Mouse (Mus musculus) hindbrain, embryonic 11.5 days (tissue): ENCODE data around the gene 1700011L22Rik. TPM values are rescaled to one million over a fixed set of nuclear protein-coding genes. Genes with fewer than 3 reads are reported as not detected.

Source experiments
- ATAC-seq: fragments of 200-750 bp; cut with Nextera tagmentation; 2 replicates; pipeline ENCODE4 v1.8.0; 2017; ENCODE audit warnings: mild to moderate bottlenecking, moderate TSS enrichment, moderate library complexity; ENCODE audit not compliant: low FRiP score
- DNase-seq: peaks from one replicate; pipeline ENCODE4 v3.0.0-alpha.2; 2015; ENCODE audit warnings: low spot score
- H3K27ac ChIP-seq: fragments of 300-500 bp; sonication (generic); 2 replicates; pipeline ENCODE4 v1.5.1; 2014; ENCODE audit warnings: mild to moderate bottlenecking, low read depth, low read length
- H3K27me3 ChIP-seq: fragments of 300-500 bp; sonication (generic); 2 replicates; pipeline ENCODE4 v1.6.1; 2014; ENCODE audit warnings: mild to moderate bottlenecking, low read length, moderate library complexity, mixed read lengths; ENCODE audit not compliant: control insufficient read depth, insufficient read depth
- H3K36me3 ChIP-seq: fragments of 300-500 bp; sonication (generic); 2 replicates; pipeline ENCODE4 v1.6.1; 2014; ENCODE audit warnings: mild to moderate bottlenecking, low read length, moderate library complexity, mixed read lengths; ENCODE audit not compliant: control insufficient read depth, insufficient read depth
- H3K4me1 ChIP-seq: fragments of 300-500 bp; sonication (generic); replicated peaks from 2 replicates; pipeline ENCODE4 v1.6.1; 2014; ENCODE audit warnings: low read length, mixed read lengths; ENCODE audit not compliant: control insufficient read depth, insufficient read depth
- H3K4me2 ChIP-seq: fragments of 300-500 bp; sonication (generic); replicated peaks from 2 replicates; pipeline ENCODE4 v1.6.1; 2014; ENCODE audit warnings: mild to moderate bottlenecking, low read depth, low read length
- H3K4me3 ChIP-seq: fragments of 300-500 bp; sonication (generic); 2 replicates; pipeline ENCODE4 v1.5.1; 2014; ENCODE audit warnings: low read depth, low read length
- H3K9ac ChIP-seq: fragments of 300-500 bp; sonication (generic); 2 replicates; pipeline ENCODE4 v1.6.1; 2014; ENCODE audit warnings: low read depth, low read length
- H3K9me3 ChIP-seq: fragments of 300-500 bp; sonication (generic); 2 replicates; pipeline ENCODE4 v1.6.1; 2016; ENCODE audit warnings: low read length; ENCODE audit not compliant: control insufficient read depth
- WGBS: fragments of 180-500 bp; shearing (Covaris S2); extraction: QIAGEN DNeasy Blood & Tissue Kit; methylation state at CpG from one replicate; pipeline ENCODE4 v1.1.7; 2014; 5-methylcytosine and 5-hydroxymethylcytosine counted together
- polyA plus RNA-seq: library from polyadenylated mRNA; unstranded; fragments of >200 nt; fragmentation: Nextera tagmentation; extraction: Ambion mirVana; gene quantifications from 2 replicates; pipeline ENCODE4 v1.2.1, GENCODE M21; 2014

The 1700011L22Rik gene
- not detected in 2 replicates for polyA plus RNA-seq

- Histone ChIP-seq H3K4me2 (no peak within 1 kb of the TSS), H3K9me3 (no peaks in the 10 kb centered on the region), H3K36me3 (no peaks in the 10 kb centered on the region), H3K9ac (no peak within 1 kb of the TSS), H3K4me1 (no peaks in the 10 kb centered on the region), H3K4me3 (no peak within 1 kb of the TSS), H3K27ac (no peak within 1 kb of the TSS), H3K27me3 (no peaks in the 10 kb centered on the region)
- no peak for ATAC-seq
- 95% methylated on average over 6 of the region's 6 CpGs for WGBS
- DNase-seq: no peak
These were observed at the start of gene 1700011L22Rik for GRCm38 (mm10) chr8:79248470-79248869. 1700011L22Rik (minus strand) TSS chr8:79248570.

DNA sequence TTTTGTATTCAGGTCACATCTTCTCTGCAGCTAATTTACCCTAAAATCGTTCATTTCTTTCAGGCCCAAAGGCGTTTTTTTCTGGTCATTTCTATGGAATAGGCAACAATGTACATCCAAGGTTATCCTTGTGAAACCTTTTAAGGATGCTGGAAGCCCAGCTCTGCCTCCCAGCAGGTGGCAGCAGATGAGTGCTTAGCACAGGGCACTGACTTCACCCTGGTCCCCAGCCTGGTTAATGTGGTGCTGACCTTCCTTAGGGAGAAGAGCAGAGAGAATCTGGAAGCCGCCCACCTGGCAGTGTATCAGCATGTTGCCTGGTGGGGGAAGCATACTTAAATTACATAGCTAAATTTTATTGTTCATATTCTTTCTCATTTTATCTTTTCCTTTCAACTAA is 49.4 kb upstream of the 1700011L22Rik start:
- Histone ChIP-seq H3K4me3 (no peak overlapping the region), H3K36me3 (no peaks in the 10 kb centered on the region), H3K4me2 (no peak overlapping the region), H3K27ac (no peak overlapping the region), H3K9ac (no peak overlapping the region), H3K9me3 (no peaks in the 10 kb centered on the region), H3K4me1 (peaks cover 2% of the 10 kb centered on the region; the same call in 1 of the 2 replicates), H3K27me3 (no peaks in the 10 kb centered on the region)
- no peak for ATAC-seq
- DNase-seq: peak; percentile 69
- WGBS: 46% methylated on average over 3 of the region's 3 CpGs

GRCm38 (mm10) chr8:79295276-79296105 is 47.1 kb upstream of the 1700011L22Rik start:
- 17% methylated on average over 18 of the region's 18 CpGs for WGBS

GRCm38 (mm10) chr8:79294610-79295275 is 46.4 kb upstream of the 1700011L22Rik start, which contains the start of gene Mmaa:
Mmaa (minus strand) TSS chr8:79294937.
- Histone ChIP-seq H3K9me3 (no peaks in the 10 kb centered on the region), H3K36me3 (no peaks in the 10 kb centered on the region), H3K9ac (peak within 1 kb of the TSS; percentile 82), H3K27me3 (no peaks in the 10 kb centered on the region), H3K4me2 (peak within 1 kb of the TSS; percentile 76), H3K27ac (peak within 1 kb of the TSS; percentile 95), H3K4me1 (peaks cover 2% of the 10 kb centered on the region; the same call in 1 of the 2 replicates), H3K4me3 (peak within 1 kb of the TSS; percentile 73)
- DNase-seq (peak; percentile 99), ATAC-seq (peak; percentile 98)
- WGBS: under 1% methylated on average over 50 of the region's 74 CpGs

More at GRCm38 (mm10) chr8:79295276-79296105, 47.1 kb upstream of the 1700011L22Rik start:
- peak; percentile 9 for DNase-seq
- ATAC-seq: no peak; the same call in 1 of the 2 replicates
- peak overlapping the region; percentile 73 for H3K4me3 ChIP-seq
- no peaks in the 10 kb centered on the region for H3K9me3 ChIP-seq
- peaks cover 2% of the 10 kb centered on the region; the same call in 1 of the 2 replicates for H3K4me1 ChIP-seq
- H3K36me3 ChIP-seq: no peaks in the 10 kb centered on the region
- peak overlapping the region; percentile 95 for H3K27ac ChIP-seq
- H3K9ac ChIP-seq: peak overlapping the region; percentile 82
- H3K4me2 ChIP-seq: peak overlapping the region; percentile 76
- no peaks in the 10 kb centered on the region for H3K27me3 ChIP-seq

DNA sequence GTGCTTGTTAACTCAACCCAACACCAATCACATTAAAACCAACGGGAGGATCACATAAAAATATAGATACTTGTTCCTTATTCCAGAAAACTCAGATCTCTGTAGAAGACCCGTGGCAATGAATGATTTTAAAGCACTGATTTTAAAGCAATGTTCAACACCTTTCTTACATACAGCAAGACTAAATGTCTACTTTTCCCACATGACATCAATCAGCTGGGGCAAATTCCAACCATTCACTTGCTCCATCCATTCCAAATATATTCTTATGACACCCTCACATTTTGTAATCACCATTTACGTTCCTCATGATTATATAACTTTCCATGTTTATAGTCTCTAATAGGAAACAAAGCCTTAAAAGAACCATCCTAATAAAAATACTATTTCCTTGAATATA is 45.5 kb upstream of the 1700011L22Rik start:
- no peaks in the 10 kb centered on the region for H3K9me3 ChIP-seq
- peak overlapping the region; percentile 73 for H3K4me3 ChIP-seq
- WGBS: 80% methylated on average over 3 of the region's 3 CpGs
- peak overlapping the region; percentile 76 for H3K4me2 ChIP-seq
- H3K4me1 ChIP-seq: peaks cover 2% of the 10 kb centered on the region; the same call in 1 of the 2 replicates
- no peak for DNase-seq
- H3K36me3 ChIP-seq: no peaks in the 10 kb centered on the region
- no peak overlapping the region for H3K9ac ChIP-seq
- ATAC-seq: no peak
- peak overlapping the region; percentile 95 for H3K27ac ChIP-seq
- no peaks in the 10 kb centered on the region for H3K27me3 ChIP-seq

- WGBS: 92% methylated on average over 3 of the region's 3 CpGs
- ATAC-seq (no peak), DNase-seq (no peak)
- Histone ChIP-seq H3K9ac (no peak overlapping the region), H3K4me3 (no peak overlapping the region), H3K27me3 (no peaks in the 10 kb centered on the region), H3K36me3 (no peaks in the 10 kb centered on the region), H3K4me1 (peaks cover 2% of the 10 kb centered on the region; the same call in 1 of the 2 replicates), H3K9me3 (no peaks in the 10 kb centered on the region), H3K27ac (no peak overlapping the region), H3K4me2 (no peak overlapping the region)
These were observed 44.4 kb upstream of the 1700011L22Rik start for GRCm38 (mm10) chr8:79292712-79293264.

GRCm38 (mm10) chr8:79289592-79289991 is 41.2 kb upstream of the 1700011L22Rik start:
- no peak overlapping the region for H3K4me2 ChIP-seq
- H3K9ac ChIP-seq: no peak overlapping the region
- peaks cover 2% of the 10 kb centered on the region; the same call in 1 of the 2 replicates for H3K4me1 ChIP-seq
- H3K27me3 ChIP-seq: no peaks in the 10 kb centered on the region
- no peaks in the 10 kb centered on the region for H3K9me3 ChIP-seq
- no peak overlapping the region for H3K4me3 ChIP-seq
- no peak for DNase-seq
- H3K27ac ChIP-seq: no peak overlapping the region
- WGBS: 86% methylated on average over 5 of the region's 5 CpGs
- H3K36me3 ChIP-seq: no peaks in the 10 kb centered on the region
- no peak for ATAC-seq

DNA sequence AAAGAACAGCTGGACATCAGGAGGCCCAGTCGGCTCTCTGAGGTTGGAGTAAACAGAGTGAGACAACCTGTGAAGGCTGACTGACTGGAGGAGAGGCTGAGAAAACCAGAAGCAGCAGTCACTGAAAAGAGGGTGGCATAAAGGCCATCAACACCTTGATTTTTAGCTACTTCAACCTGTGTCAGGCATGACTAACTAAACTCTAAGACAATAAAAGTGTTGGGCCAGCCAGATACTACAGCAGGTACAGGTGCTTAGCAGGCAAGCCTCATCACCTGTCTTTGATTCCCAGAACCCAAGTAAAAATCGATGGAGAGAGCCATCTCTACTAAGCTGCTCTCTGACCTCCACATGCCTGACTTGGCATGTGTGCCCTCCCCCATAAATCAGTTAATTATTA is 40.3 kb upstream of the 1700011L22Rik start:
- Histone ChIP-seq H3K4me3 (no peak overlapping the region), H3K9me3 (no peaks in the 10 kb centered on the region), H3K27me3 (no peaks in the 10 kb centered on the region), H3K36me3 (no peaks in the 10 kb centered on the region), H3K4me2 (no peak overlapping the region), H3K4me1 (peaks cover 2% of the 10 kb centered on the region; the same call in 1 of the 2 replicates), H3K9ac (no peak overlapping the region), H3K27ac (no peak overlapping the region)
- DNase-seq (no peak), ATAC-seq (no peak)
- 68% methylated on average over 2 of the region's 2 CpGs for WGBS
